Mouse (Mus musculus) left cerebral cortex, postnatal 14 days (tissue): ENCODE results near the gene Tmem59. TPM values are rescaled to one million over a fixed set of nuclear protein-coding genes. Genes with fewer than 3 reads are reported as not detected.

Experiments
- DNase-seq, 2 experiments: peaks; one replicate each; pipeline ENCODE4 v3.0.0; 2021 to 2022; ENCODE audit warnings: low spot score in 2 of 2, mixed read lengths in 1 of 2
- intact Hi-C: fragments of 180-260 bp; cut with DNase I; formaldehyde crosslinking; loops from one replicate; pipeline ENCODE4 v1.15.1; 2025
- long read RNA-seq, 2 experiments: library from polyadenylated mRNA; stranded (forward); transcript quantifications; one replicate each; pipeline ENCODE4 v2.0.0; 2021
- total RNA-seq, 2 experiments: library from RNA; stranded (reverse); gene quantifications; 2 replicates each; pipeline ENCODE4 v1.2.3; 2021

The Tmem59 gene
- 100 to 1,000 TPM; 193 to 195 TPM for total RNA-seq
- long read RNA-seq, experiment 1, transcript Tmem59-201 (8 exons, 1,775 nt), result major isoform, 380 of 389 reads
- long read RNA-seq, experiment 1, partial matches to known transcripts, result 2 of 389 reads
- long read RNA-seq, experiment 1, other reads (novel, unspliced or antisense), result 7 of 389 reads
- long read RNA-seq, experiment 2, transcript Tmem59-201 (8 exons, 1,775 nt), result major isoform, 287 of 298 reads
- long read RNA-seq, experiment 2, partial matches to known transcripts, result 2 of 298 reads
- long read RNA-seq, experiment 2, other reads (novel, unspliced or antisense), result 9 of 298 reads

GRCm38 (mm10) chr4:107178182-107178829 is at the start of gene Tmem59:
Tmem59 (plus strand) TSS chr4:107178399.
- DNase-seq, result peak; percentile 91 to 94
- intact Hi-C loops, result loop anchor here (5.0 kb wide), 2 partner anchors 74 to 169 kb away; partner anchors contain the start of genes Hspb11 and Lrrc42

GRCm38 (mm10) chr4:107129373-107129772 is 48.8 kb upstream of the Tmem59 start:
- DNase-seq, result no peak
- intact Hi-C loops, result no loop called here

GRCm38 (mm10) chr4:107130534-107130933 is 47.7 kb upstream of the Tmem59 start:
- intact Hi-C loops, result no loop called here
- peak; percentile 44 to 62 for DNase-seq

- intact Hi-C loops, result no loop called here
- DNase-seq, result no peak
Observed at GRCm38 (mm10) chr4:107134891-107135290, 43.3 kb upstream of the Tmem59 start.

GRCm38 (mm10) chr4:107135663-107136062 is 42.5 kb upstream of the Tmem59 start:
- DNase-seq, result no peak
- intact Hi-C loops, result no loop called here

GRCm38 (mm10) chr4:107136531-107136930 is 41.7 kb upstream of the Tmem59 start:
- intact Hi-C loops, result no loop called here
- no peak for DNase-seq

GRCm38 (mm10) chr4:107138948-107139835 is 39.0 kb upstream of the Tmem59 start:
- intact Hi-C loops, result no loop called here
- DNase-seq, result no peak

- no peak for DNase-seq
- intact Hi-C loops, result no loop called here
Observed at GRCm38 (mm10) chr4:107139836-107140631, 38.2 kb upstream of the Tmem59 start.

- intact Hi-C loops, result no loop called here
Observed at GRCm38 (mm10) chr4:107143511-107143910, 34.7 kb upstream of the Tmem59 start.

GRCm38 (mm10) chr4:107150991-107151390 is 27.2 kb upstream of the Tmem59 start:
- intact Hi-C loops, result no loop called here
- DNase-seq, result peak; percentile 34 to 54

More at GRCm38 (mm10) chr4:107143511-107143910, 34.7 kb upstream of the Tmem59 start:
- DNase-seq, result no peak

GRCm38 (mm10) chr4:107152571-107152970 is 25.6 kb upstream of the Tmem59 start:
- intact Hi-C loops, result no loop called here
- no peak for DNase-seq

GRCm38 (mm10) chr4:107156983-107157401 is 21.2 kb upstream of the Tmem59 start:
- DNase-seq, result no peak
- intact Hi-C loops, result no loop called here

- DNase-seq, result no peak
- intact Hi-C loops, result no loop called here
Observed at GRCm38 (mm10) chr4:107159166-107159773, 18.9 kb upstream of the Tmem59 start.

- DNase-seq, result no peak
- intact Hi-C loops, result loop anchor here (5.0 kb wide), 3 partner anchors 93 to 548 kb away; partner anchors contain the start of genes Cyb5rl, Mrpl37 and Ssbp3
Observed at GRCm38 (mm10) chr4:107160181-107160580, 18.0 kb upstream of the Tmem59 start.

GRCm38 (mm10) chr4:107163341-107163740 is 14.9 kb upstream of the Tmem59 start:
- intact Hi-C loops, result loop anchor here (5.0 kb wide), 3 partner anchors 96 to 551 kb away; partner anchors contain the start of genes Cyb5rl, Mrpl37 and Ssbp3
- DNase-seq, result peak; percentile 46 to 71

- intact Hi-C loops, result loop anchor here (2.0 to 5.0 kb wide), 4 partner anchors 97 to 552 kb away; partner anchors contain the start of genes Cyb5rl, Mrpl37 and Ssbp3
- DNase-seq, result peak; percentile 84 to 87
Observed at GRCm38 (mm10) chr4:107163756-107164587, 14.2 kb upstream of the Tmem59 start.

GRCm38 (mm10) chr4:107166700-107167099 is 11.5 kb upstream of the Tmem59 start:
- no peak for DNase-seq
- intact Hi-C loops, result no loop called here
